In the genomic region with DNA sequence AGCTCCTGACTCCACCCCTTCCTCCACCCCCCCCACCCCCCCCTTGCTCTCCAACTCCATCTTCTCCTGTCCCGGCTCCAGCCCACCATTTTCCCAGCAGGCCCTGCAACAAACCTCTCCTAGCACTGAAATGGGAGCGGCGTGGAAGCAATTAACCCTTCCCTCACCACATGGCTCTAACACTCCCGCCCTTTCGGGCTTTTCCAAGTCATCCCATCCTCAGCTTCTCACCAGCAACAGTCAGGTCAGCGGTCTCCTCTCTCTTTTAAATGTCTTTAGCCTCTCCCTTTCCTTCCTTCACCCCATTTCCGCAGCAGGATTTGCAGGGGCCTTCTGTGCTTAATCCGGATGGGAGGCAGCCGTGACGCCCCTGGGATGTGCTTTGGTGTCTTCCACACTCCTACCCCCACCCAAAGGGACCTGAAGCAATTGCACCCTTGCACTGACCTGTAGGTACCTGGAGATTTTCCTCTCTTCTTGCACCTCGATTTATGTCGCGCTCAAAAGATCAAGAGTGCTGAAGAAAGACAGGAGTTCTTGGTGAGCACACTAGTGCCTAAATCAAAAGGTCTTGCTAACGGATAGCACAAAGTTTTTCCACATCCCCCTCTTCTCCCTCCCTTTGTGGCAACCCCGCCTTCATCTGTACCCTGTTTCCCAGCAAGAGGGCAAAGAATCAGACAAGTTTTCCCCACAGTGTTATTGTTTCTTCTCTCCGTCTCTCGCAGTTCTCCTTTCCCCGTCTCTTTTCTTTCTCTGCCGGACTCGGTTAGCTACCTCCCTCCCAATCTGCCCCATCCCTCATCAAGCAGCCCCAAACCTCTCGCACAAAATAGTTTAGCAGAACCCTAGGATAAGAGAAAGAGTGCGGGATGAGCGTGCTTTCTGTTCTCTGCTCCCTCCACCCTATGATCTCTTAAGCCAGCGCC, we compare ENCODE assay signal across 8 mouse cellular contexts. TPM values are rescaled to one million over a fixed set of nuclear protein-coding genes. Genes with fewer than 3 reads are reported as not detected.
DNase-seq lines count a peak whose midpoint lies in the region; ATAC-seq and TF ChIP-seq lines count a peak whose summit lies in the region.

No protein-coding gene starts in this region.

- H3K9ac ChIP-seq in kidney, embryonic 14.5 days (ENCODE audit: low read depth, low read length): peak overlapping the region; percentile 66
- H3K9ac ChIP-seq in limb, embryonic 12.5 days (replicated peaks): peak overlapping the region; percentile 78
- H3K9ac ChIP-seq in midbrain, embryonic 12.5 days (replicated peaks): peak overlapping the region; percentile 65
- H3K9ac ChIP-seq in stomach, postnatal 0 days (ENCODE audit: low read length): peak overlapping the region; percentile 73

- H3K27ac ChIP-seq in bone marrow macrophage, adult 2 months (ENCODE audit: insufficient read depth, low read depth, low read length): peak overlapping the region; percentile 75
- H3K27ac ChIP-seq in embryonic fibroblast, embryonic 13.5 days (ENCODE audit: insufficient read depth, low read length): peak overlapping the region; percentile 89
- H3K27ac ChIP-seq in kidney, embryonic 14.5 days (ENCODE audit: low read depth, low read length): peak overlapping the region; percentile 83
- H3K27ac ChIP-seq in limb, embryonic 12.5 days: peak overlapping the region; percentile 86
- H3K27ac ChIP-seq in midbrain, embryonic 12.5 days (replicated peaks): peak overlapping the region; percentile 78
- H3K27ac ChIP-seq in stomach, postnatal 0 days (replicated peaks): peak overlapping the region; percentile 91

- H3K4me2 ChIP-seq in kidney, embryonic 14.5 days (replicated peaks; ENCODE audit: low read depth, low read length): peak overlapping the region; percentile 38
- peak overlapping the region; percentile 57 for H3K4me2 ChIP-seq in limb, embryonic 12.5 days
- H3K4me2 ChIP-seq in midbrain, embryonic 12.5 days (replicated peaks): peak overlapping the region; percentile 51
- peak overlapping the region; percentile 57 for H3K4me2 ChIP-seq in stomach, postnatal 0 days (replicated peaks; ENCODE audit: low read depth)

- WGBS in kidney, embryonic 14.5 days: 27% methylated on average over 24 of the region's 24 CpGs
- WGBS in limb, embryonic 12.5 days: 17% methylated on average over 24 of the region's 24 CpGs
- 19% methylated on average over 24 of the region's 24 CpGs for WGBS in midbrain, embryonic 12.5 days
- 17% methylated on average over 24 of the region's 24 CpGs for WGBS in stomach, postnatal 0 days

- peaks cover 12% of the 10 kb centered on the region for H3K36me3 ChIP-seq in C2C12 (ENCODE audit: control insufficient read depth, insufficient read depth)
- no peaks in the 10 kb centered on the region for H3K36me3 ChIP-seq in kidney, embryonic 14.5 days (ENCODE audit: control insufficient read depth, insufficient read depth, low read length)
- H3K36me3 ChIP-seq in limb, embryonic 12.5 days: peaks cover 4% of the 10 kb centered on the region; the same call in 1 of the 2 replicates
- H3K36me3 ChIP-seq in midbrain, embryonic 12.5 days: no peaks in the 10 kb centered on the region
- no peaks in the 10 kb centered on the region for H3K36me3 ChIP-seq in stomach, postnatal 0 days (ENCODE audit: control insufficient read depth, insufficient read depth, low read length)

- H3K27me3 ChIP-seq in C2C12 (ENCODE audit: control insufficient read depth, insufficient read depth, insufficient read length): no peaks in the 10 kb centered on the region
- H3K27me3 ChIP-seq in kidney, embryonic 14.5 days (ENCODE audit: control insufficient read depth, insufficient read depth, low read length): no peaks in the 10 kb centered on the region; the same call in 1 of the 2 replicates
- H3K27me3 ChIP-seq in limb, embryonic 12.5 days: peaks cover 15% of the 10 kb centered on the region
- H3K27me3 ChIP-seq in midbrain, embryonic 12.5 days: no peaks in the 10 kb centered on the region; the same call in 1 of the 2 replicates
- no peaks in the 10 kb centered on the region for H3K27me3 ChIP-seq in stomach, postnatal 0 days (ENCODE audit: control insufficient read depth, insufficient read depth, low read length)

- TF ChIP-seq EP300 in stomach, postnatal 0 days (optimal IDR thresholded peaks at IDR 0.05): no peak

- peaks cover 9% of the 10 kb centered on the region for H3K79me2 ChIP-seq in C2C12 (ENCODE audit: control insufficient read depth, insufficient read depth)

- peak; percentile 84 for ATAC-seq in kidney, embryonic 14.5 days (ENCODE audit: low FRiP score, low TSS enrichment)
- ATAC-seq in limb, embryonic 12.5 days (ENCODE audit: insufficient number of reproducible peaks, insufficient read depth, low FRiP score, low TSS enrichment, low read depth): peak; percentile 71
- peak; percentile 68 for ATAC-seq in midbrain, embryonic 12.5 days (ENCODE audit: low FRiP score, low read depth)
- ATAC-seq in stomach, postnatal 0 days (ENCODE audit: low FRiP score, low TSS enrichment): peak; percentile 84

- H3K4me1 ChIP-seq in bone marrow macrophage, adult 2 months (ENCODE audit: control insufficient read depth, insufficient read depth, low read length): no peaks in the 10 kb centered on the region
- H3K4me1 ChIP-seq in embryonic fibroblast, embryonic 13.5 days (ENCODE audit: control insufficient read depth, insufficient read depth, low read length): no peaks in the 10 kb centered on the region
- no peaks in the 10 kb centered on the region for H3K4me1 ChIP-seq in kidney, embryonic 14.5 days (ENCODE audit: control insufficient read depth, insufficient read depth, low read length)
- H3K4me1 ChIP-seq in limb, embryonic 12.5 days (replicated peaks): no peaks in the 10 kb centered on the region
- H3K4me1 ChIP-seq in midbrain, embryonic 12.5 days: 0 out of 2 replicates have a peak, but pooled peaks cover 2% of the 10 kb centered on the region
- no peaks in the 10 kb centered on the region for H3K4me1 ChIP-seq in stomach, postnatal 0 days (replicated peaks; ENCODE audit: control insufficient read depth, insufficient read depth)

- no peak for TF ChIP-seq POLR2A in bone marrow macrophage, adult 2 months (IDR thresholded peaks at IDR 0.05; ENCODE audit: borderline replicate concordance, low read depth, low read length)
- TF ChIP-seq POLR2A in embryonic fibroblast, embryonic 13.5 days (IDR thresholded peaks at IDR 0.05; ENCODE audit: low read depth, low read length): no peak; the same call in 1 of the 2 replicates

- no peaks in the 10 kb centered on the region for H3K9me3 ChIP-seq in kidney, embryonic 14.5 days (ENCODE audit: control insufficient read depth, low read length)
- no peaks in the 10 kb centered on the region for H3K9me3 ChIP-seq in limb, embryonic 12.5 days
- no peaks in the 10 kb centered on the region for H3K9me3 ChIP-seq in midbrain, embryonic 12.5 days
- H3K9me3 ChIP-seq in stomach, postnatal 0 days (ENCODE audit: control insufficient read depth, low read length): no peaks in the 10 kb centered on the region

- H3K4me3 ChIP-seq in C2C12 (ENCODE audit: insufficient read depth, poor library complexity, severe bottlenecking): peak overlapping the region; percentile 51
- peak overlapping the region; percentile 86 for H3K4me3 ChIP-seq in bone marrow macrophage, adult 2 months (ENCODE audit: insufficient read depth, low read length)
- H3K4me3 ChIP-seq in embryonic fibroblast, embryonic 13.5 days (ENCODE audit: insufficient read depth, low read length): peak overlapping the region; percentile 98
- H3K4me3 ChIP-seq in kidney, embryonic 14.5 days (ENCODE audit: low read length): peak overlapping the region; percentile 57
- peak overlapping the region; percentile 55 for H3K4me3 ChIP-seq in limb, embryonic 12.5 days (replicated peaks)
- peak overlapping the region; percentile 54 for H3K4me3 ChIP-seq in midbrain, embryonic 12.5 days
- peak overlapping the region; percentile 54 for H3K4me3 ChIP-seq in stomach, postnatal 0 days (ENCODE audit: low read depth, low read length)

- no peak for TF ChIP-seq CTCF in C2C12 (IDR thresholded peaks at IDR 0.05; ENCODE audit: control insufficient read depth, insufficient read depth, insufficient read length)
- no peak for TF ChIP-seq CTCF in bone marrow macrophage, adult 2 months (IDR thresholded peaks at IDR 0.05; ENCODE audit: low read depth, low read length)
- TF ChIP-seq CTCF in embryonic fibroblast, embryonic 13.5 days (IDR thresholded peaks at IDR 0.05; ENCODE audit: borderline replicate concordance, insufficient read depth, low read length): no peak
- no peak for TF ChIP-seq CTCF in stomach, postnatal 0 days (IDR thresholded peaks at IDR 0.05; ENCODE audit: low read depth)

- DNase-seq in heart, adult 9 months (ENCODE audit: low spot score in 2 of 2): peak; percentile 44 to 49
- DNase-seq in stomach, postnatal 0 days (ENCODE audit: low spot score): peak; percentile 70

- H3ac ChIP-seq in C2C12 (ENCODE audit: control insufficient read depth, insufficient read length, low read depth): peak overlapping the region; percentile 83

- peaks cover 11% of the 10 kb centered on the region for H3K79me3 ChIP-seq in C2C12 (ENCODE audit: low read depth)

RNA-seq across cellular contexts. Expression of a gene that starts 0.7 kb away (rescaled TPM):
- polyA plus RNA-seq in C2C12 (2012; fragmentation: generic; extraction: Trizol): 58.1 TPM
- 65.3 and 72.7 TPM in 2 replicates for polyA plus RNA-seq in bone marrow macrophage, adult 2 months (2012; ENCODE audit: insufficient read depth, insufficient read length, missing spikeins)
- 291 and 306 TPM in 2 replicates for polyA plus RNA-seq in embryonic fibroblast, embryonic 13.5 days (2011; ENCODE audit: insufficient read length, low read depth, missing spikeins)
- 170 and 245 TPM in 2 replicates for polyA plus RNA-seq in kidney, embryonic 14.5 days (2014; fragmentation: Nextera tagmentation; extraction: Ambion mirVana)
- 189 and 197 TPM in 2 replicates for polyA plus RNA-seq in limb, embryonic 12.5 days (2016; fragmentation: Nextera tagmentation; extraction: Ambion mirVana)
- polyA plus RNA-seq in midbrain, embryonic 12.5 days (2016; fragmentation: Nextera tagmentation; extraction: Ambion mirVana): 157 and 164 TPM in 2 replicates
- 108 and 118 TPM in 2 replicates for polyA plus RNA-seq in stomach, postnatal 0 days (2015; fragmentation: Nextera tagmentation; extraction: Ambion mirVana)

RNA-seq across cellular contexts. Expression of a gene that starts 32.2 kb away (rescaled TPM):
- 0.05 TPM for polyA plus RNA-seq in C2C12 (2012; fragmentation: generic; extraction: Trizol)
- not detected in 2 replicates for polyA plus RNA-seq in bone marrow macrophage, adult 2 months (2012; ENCODE audit: insufficient read depth, insufficient read length, missing spikeins)
- polyA plus RNA-seq in embryonic fibroblast, embryonic 13.5 days (2011; ENCODE audit: insufficient read length, low read depth, missing spikeins): 1.2 and 2.8 TPM in 2 replicates
- polyA plus RNA-seq in kidney, embryonic 14.5 days (2014; fragmentation: Nextera tagmentation; extraction: Ambion mirVana): 0.41 and 1.5 TPM in 2 replicates
- 12.7 and 13.8 TPM in 2 replicates for polyA plus RNA-seq in limb, embryonic 12.5 days (2016; fragmentation: Nextera tagmentation; extraction: Ambion mirVana)
- 7.6 and 9.3 TPM in 2 replicates for polyA plus RNA-seq in midbrain, embryonic 12.5 days (2016; fragmentation: Nextera tagmentation; extraction: Ambion mirVana)
- 2.7 and 3.5 TPM in 2 replicates for polyA plus RNA-seq in stomach, postnatal 0 days (2015; fragmentation: Nextera tagmentation; extraction: Ambion mirVana)

RNA-seq across cellular contexts. Expression of a gene that starts 32.7 kb away (rescaled TPM):
- polyA plus RNA-seq in C2C12 (2012; fragmentation: generic; extraction: Trizol): not detected
- not detected in 2 replicates for polyA plus RNA-seq in bone marrow macrophage, adult 2 months (2012; ENCODE audit: insufficient read depth, insufficient read length, missing spikeins)
- polyA plus RNA-seq in embryonic fibroblast, embryonic 13.5 days (2011; ENCODE audit: insufficient read length, low read depth, missing spikeins): 0.80 TPM in 1 of 2 replicates, not detected in the other
- polyA plus RNA-seq in kidney, embryonic 14.5 days (2014; fragmentation: Nextera tagmentation; extraction: Ambion mirVana): 61.5 and 63.7 TPM in 2 replicates
- 59.3 and 71.3 TPM in 2 replicates for polyA plus RNA-seq in limb, embryonic 12.5 days (2016; fragmentation: Nextera tagmentation; extraction: Ambion mirVana)
- polyA plus RNA-seq in midbrain, embryonic 12.5 days (2016; fragmentation: Nextera tagmentation; extraction: Ambion mirVana): 83.4 and 88.1 TPM in 2 replicates
- 27.7 and 28.7 TPM in 2 replicates for polyA plus RNA-seq in stomach, postnatal 0 days (2015; fragmentation: Nextera tagmentation; extraction: Ambion mirVana)

RNA-seq across cellular contexts. Expression of a gene that starts 43.1 kb away (rescaled TPM):
- not detected for polyA plus RNA-seq in C2C12 (2012; fragmentation: generic; extraction: Trizol)
- not detected in 2 replicates for polyA plus RNA-seq in bone marrow macrophage, adult 2 months (2012; ENCODE audit: insufficient read depth, insufficient read length, missing spikeins)
- not detected in 2 replicates for polyA plus RNA-seq in embryonic fibroblast, embryonic 13.5 days (2011; ENCODE audit: insufficient read length, low read depth, missing spikeins)
- polyA plus RNA-seq in kidney, embryonic 14.5 days (2014; fragmentation: Nextera tagmentation; extraction: Ambion mirVana): 0.23 and 0.34 TPM in 2 replicates
- 10.1 and 12.7 TPM in 2 replicates for polyA plus RNA-seq in limb, embryonic 12.5 days (2016; fragmentation: Nextera tagmentation; extraction: Ambion mirVana)
- 0.80 and 1.5 TPM in 2 replicates for polyA plus RNA-seq in midbrain, embryonic 12.5 days (2016; fragmentation: Nextera tagmentation; extraction: Ambion mirVana)
- 0.84 and 1.4 TPM in 2 replicates for polyA plus RNA-seq in stomach, postnatal 0 days (2015; fragmentation: Nextera tagmentation; extraction: Ambion mirVana)

RNA-seq across cellular contexts. Expression of a gene that starts 43.9 kb away (rescaled TPM):
- not detected for polyA plus RNA-seq in C2C12 (2012; fragmentation: generic; extraction: Trizol)
- polyA plus RNA-seq in bone marrow macrophage, adult 2 months (2012; ENCODE audit: insufficient read depth, insufficient read length, missing spikeins): not detected in 2 replicates
- polyA plus RNA-seq in embryonic fibroblast, embryonic 13.5 days (2011; ENCODE audit: insufficient read length, low read depth, missing spikeins): 1.8 TPM in 1 of 2 replicates, not detected in the other
- 70.5 and 71.0 TPM in 2 replicates for polyA plus RNA-seq in kidney, embryonic 14.5 days (2014; fragmentation: Nextera tagmentation; extraction: Ambion mirVana)
- polyA plus RNA-seq in limb, embryonic 12.5 days (2016; fragmentation: Nextera tagmentation; extraction: Ambion mirVana): 91.8 and 92.3 TPM in 2 replicates
- 112 and 115 TPM in 2 replicates for polyA plus RNA-seq in midbrain, embryonic 12.5 days (2016; fragmentation: Nextera tagmentation; extraction: Ambion mirVana)
- 14.2 and 14.8 TPM in 2 replicates for polyA plus RNA-seq in stomach, postnatal 0 days (2015; fragmentation: Nextera tagmentation; extraction: Ambion mirVana)

Comparison
In these comparisons a context has a peak if more than half of its experiments do, and no peak if none do; other contexts are left out.
1. Peak in every context shown above with its lines: DNase-seq, ATAC-seq, H3K4me3 ChIP-seq and H3K27ac ChIP-seq.
2. RNA of a gene that starts 32.7 kb away (polyA plus RNA-seq): 83.4 to 88.1 TPM in midbrain, embryonic 12.5 days, 59.3 to 71.3 TPM in limb, embryonic 12.5 days, 61.5 to 63.7 TPM in kidney, embryonic 14.5 days and 27.7 to 28.7 TPM in stomach, postnatal 0 days; 0.80 TPM in embryonic fibroblast, embryonic 13.5 days, not detected in C2C12 (single experiment) and not detected in bone marrow macrophage, adult 2 months; every median in the first group is over 10 times any median in the second.